Mouse (Mus musculus): ENCODE data around the gene Gm49320.

The Gm49320 gene

DNA sequence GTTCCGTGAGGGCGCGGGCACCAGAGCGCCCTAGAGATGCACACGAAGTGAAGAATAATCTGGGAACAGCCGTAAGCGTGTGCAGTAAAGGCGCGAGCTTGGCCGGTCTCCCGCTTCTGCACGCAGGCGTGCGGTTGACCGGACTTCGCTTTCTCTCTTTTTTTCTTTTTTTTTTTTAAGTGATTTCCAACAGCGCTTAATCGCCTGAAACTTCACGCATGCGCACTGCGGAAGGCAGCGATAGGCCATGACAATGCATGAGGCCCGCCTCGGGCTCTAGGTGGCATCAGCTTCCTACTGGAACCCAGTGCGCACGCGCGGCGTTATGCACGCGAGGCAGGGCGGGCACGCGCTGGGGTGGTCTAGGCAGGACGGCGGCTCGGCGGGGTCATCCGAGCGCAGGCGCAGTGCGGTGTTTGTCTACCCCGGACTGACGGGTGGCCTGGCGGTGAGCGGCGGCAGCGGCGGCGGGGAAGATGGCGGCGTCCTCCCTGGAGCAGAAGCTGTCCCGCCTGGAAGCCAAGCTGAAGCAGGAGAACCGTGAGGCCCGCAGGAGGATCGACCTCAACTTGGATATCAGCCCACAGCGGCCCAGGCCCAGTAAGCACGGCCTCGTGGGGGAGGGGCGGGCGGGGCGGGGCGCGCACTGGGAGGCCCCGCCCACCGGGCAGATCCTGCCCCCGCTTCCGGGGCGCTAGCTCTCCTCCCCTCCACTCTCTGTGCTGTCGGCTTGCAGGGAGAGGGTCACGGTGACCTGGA lies at the start of gene Gm49320, which contains the start of gene Map2k7:
Gene Gm49320, plus strand, starts transcription at position 432 of the 759 bp plus-strand sequence.
Gene Map2k7, plus strand, starts transcription at position 307 of the 759 bp plus-strand sequence.
- peak; percentile 96 for DNase-seq (ENCODE audit: extremely low spot score, low read depth, low spot score)

- no peak for DNase-seq (ENCODE audit: extremely low spot score, low read depth, low spot score)
Measured at GRCm38 (mm10) chr8:4189031-4189722, 49.5 kb upstream of the Gm49320 start.

DNA sequence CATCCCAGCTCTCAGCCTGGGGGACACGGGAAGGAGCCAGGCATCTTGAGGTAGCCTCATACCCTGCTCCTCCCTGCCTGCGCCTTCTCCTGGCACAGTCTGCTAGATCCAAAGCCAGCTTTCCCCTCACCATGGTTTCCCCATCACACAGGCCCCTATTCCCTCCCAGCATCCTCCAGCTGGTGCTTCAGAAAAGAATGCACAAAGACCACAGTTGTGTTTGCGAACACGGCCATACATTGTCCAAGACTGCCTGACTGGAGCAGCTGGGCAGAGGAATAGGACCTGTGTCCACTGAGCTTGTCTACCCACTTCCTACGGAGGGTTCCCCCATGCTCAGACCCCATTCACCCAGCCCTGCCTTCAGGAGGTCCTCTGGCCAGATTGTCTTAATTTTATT lies 46.4 kb upstream of the Gm49320 start:
- DNase-seq (ENCODE audit: extremely low spot score, low read depth, low spot score): no peak

- peak; percentile 33 for DNase-seq (ENCODE audit: extremely low spot score, low read depth, low spot score)
Measured at GRCm38 (mm10) chr8:4192807-4193587, 45.7 kb upstream of the Gm49320 start.

DNA sequence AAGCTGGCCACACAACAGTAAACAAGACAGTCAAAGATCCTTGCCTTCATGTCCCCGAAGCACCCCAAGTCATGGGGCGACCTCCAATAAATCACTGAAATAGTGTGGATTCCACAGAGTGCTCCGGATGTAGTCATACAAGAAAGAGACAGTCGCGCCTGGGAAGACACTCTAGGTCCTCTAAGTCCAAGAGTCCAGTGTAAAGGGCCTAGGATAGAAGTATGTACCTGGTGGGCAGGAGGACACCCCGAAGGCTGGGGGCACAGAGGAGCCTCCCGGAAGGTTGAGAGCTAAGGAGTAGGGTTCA lies 45.1 kb upstream of the Gm49320 start:
- no peak for DNase-seq (ENCODE audit: extremely low spot score, low read depth, low spot score)

DNA sequence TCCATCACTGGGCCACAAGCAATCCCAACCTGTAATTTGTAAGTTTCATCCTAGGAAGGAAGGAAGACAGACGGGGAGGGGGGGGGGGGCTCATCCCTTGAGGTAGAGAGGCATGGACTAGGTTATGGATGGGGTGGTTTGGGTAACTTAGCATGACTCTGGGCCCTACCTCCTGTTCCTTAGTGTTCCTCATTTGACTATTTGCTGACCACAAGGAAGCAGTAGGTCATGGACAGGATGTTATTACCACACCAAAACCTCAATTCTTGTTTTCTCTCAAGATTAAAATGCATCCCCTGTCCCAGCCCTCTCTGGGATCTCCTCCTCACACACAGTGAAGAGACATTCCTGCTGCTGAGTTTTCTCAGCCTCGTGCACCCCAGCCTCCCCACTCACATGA lies 37.3 kb upstream of the Gm49320 start:
- no peak for DNase-seq (ENCODE audit: extremely low spot score, low read depth, low spot score)

DNA sequence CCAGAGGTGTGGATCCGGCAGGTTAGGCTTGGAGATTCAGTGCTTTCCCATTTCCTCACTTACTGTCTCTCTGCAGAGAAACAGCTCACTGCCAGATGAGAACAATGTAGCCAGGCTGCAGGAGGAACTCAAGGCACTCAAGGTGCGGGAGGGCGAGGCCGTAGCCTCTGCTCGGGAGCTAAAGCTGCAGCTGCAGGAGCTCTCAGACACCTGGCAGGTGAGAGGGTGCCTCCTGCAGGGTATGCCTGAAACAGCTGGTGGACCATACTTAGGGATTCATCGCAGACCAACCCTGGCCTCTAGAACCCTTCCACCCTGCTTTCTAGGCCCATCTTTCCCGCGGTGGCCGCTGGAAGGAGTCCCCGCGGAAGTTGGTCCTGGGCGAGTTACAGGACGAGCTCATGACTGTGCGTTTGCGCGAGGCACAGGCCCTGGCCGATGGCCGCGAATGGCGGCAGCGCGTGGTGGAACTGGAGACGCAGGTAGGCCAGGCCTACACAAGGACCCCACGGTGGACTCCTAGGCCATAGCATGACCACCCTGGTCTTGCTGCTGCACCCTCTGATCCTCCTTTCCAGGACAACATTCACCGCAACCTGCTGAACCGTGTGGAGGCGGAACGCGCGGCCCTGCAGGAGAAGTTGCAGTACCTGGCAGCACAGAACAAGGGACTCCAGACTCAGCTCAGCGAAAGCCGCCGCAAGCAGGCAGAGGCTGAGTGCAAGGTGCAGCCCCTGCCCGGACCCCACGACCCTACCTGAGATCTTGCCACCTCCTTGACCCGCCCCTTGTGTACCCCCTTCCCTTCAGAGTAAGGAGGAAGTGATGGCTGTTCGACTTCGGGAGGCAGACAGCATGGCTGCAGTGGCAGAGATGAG lies 33.2 kb upstream of the Gm49320 start:
- DNase-seq (ENCODE audit: extremely low spot score, low read depth, low spot score): no peak

DNA sequence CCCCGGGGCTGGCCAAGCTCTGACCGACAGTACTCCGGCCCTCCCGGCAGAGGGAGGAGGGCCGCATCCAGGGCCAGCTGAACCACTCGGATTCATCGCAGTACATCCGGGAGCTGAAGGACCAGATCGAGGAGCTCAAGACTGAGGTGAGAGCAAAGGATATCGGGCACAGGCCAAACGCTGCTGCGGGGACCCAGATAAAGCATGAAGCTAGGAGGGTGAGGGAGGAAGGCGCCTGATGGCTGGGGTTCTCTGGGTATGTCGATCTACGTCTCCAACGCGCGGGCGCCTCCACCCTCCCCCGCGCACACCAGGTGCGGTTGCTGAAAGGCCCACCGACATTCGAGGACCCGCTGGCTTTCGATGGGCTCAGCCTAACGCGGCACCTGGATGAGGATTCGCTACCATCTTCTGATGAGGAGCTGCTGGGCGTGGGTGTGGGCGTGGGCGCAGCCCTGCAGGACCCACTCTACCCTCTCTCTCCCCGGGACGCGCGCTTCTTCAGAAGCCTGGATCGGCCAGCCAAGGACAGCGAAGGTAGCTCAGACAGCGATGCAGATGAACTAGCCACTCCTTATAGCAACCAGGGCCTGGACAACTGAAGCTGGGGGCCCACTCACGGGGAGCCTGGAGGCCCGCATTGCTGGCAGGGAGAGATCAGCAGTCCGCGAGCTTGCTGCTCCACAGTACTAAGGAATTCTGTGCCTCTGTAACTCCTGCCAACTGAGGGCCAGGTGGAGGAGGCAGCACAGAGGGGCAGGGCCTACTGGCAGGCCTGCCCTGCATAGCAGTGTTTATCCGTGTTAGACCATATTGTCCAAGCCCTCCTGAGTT lies 32.3 kb upstream of the Gm49320 start:
- no peak for DNase-seq (ENCODE audit: extremely low spot score, low read depth, low spot score)

GRCm38 (mm10) chr8:4207016-4207350 lies 31.7 kb upstream of the Gm49320 start:
- DNase-seq (ENCODE audit: extremely low spot score, low read depth, low spot score): no peak

- no peak for DNase-seq (ENCODE audit: extremely low spot score, low read depth, low spot score)
Measured at GRCm38 (mm10) chr8:4211097-4211496, 27.6 kb upstream of the Gm49320 start.

GRCm38 (mm10) chr8:4212809-4213209 lies 25.9 kb upstream of the Gm49320 start:
- no peak for DNase-seq (ENCODE audit: extremely low spot score, low read depth, low spot score)

GRCm38 (mm10) chr8:4213210-4214005 lies 25.3 kb upstream of the Gm49320 start:
- no peak for DNase-seq (ENCODE audit: extremely low spot score, low read depth, low spot score)

DNA sequence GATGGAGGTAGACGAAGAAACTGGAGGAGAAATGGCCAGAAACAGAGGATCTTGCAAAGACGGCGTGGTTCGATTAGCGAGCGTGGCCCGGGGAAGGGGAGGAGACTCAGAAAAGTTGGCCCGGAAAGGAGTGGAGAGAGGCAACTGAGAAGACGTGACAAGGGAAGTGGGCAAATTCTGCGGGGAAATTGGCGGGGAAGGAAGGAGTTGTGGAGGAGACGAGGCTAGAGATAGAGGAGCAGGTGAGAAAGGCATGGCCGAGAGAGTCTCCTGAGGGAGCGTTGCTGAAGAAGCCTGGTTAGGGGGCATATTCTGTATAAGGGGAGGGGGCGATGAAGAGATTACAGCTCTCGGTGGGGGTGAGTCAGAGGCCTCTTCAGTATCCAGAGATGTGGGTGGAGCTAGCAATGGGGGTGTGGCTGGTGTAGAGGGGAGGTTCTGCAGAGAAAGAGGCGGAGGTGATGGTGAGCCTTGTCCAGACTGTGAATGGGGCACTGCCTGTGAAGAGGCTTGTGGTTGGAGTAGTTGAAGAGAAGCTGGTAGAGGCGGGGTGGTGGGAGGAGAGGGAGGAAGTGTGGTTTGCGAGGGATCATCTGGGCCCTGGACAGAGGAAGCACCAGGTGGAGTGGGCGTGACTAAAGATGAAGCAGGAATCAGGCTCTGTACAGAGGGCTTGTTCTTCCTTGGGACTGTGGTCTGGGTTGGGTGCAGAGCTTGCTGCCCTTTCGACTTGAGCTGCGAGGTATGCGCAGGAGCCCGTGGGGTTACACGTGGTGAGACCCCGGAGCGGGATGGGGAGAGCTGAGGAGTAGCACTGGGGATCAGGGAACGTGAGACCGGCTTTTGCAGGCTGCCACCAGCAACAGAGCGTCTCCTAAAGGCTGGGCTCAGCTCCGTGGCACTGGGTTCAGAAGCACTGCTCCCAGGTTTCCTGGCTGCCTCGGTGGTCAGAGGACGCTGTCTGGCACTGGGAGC lies 24.4 kb upstream of the Gm49320 start:
- DNase-seq (ENCODE audit: extremely low spot score, low read depth, low spot score): no peak

- no peak for DNase-seq (ENCODE audit: extremely low spot score, low read depth, low spot score)
Measured at GRCm38 (mm10) chr8:4216296-4216695, 22.4 kb upstream of the Gm49320 start.

- no peak for DNase-seq (ENCODE audit: extremely low spot score, low read depth, low spot score)
Measured at GRCm38 (mm10) chr8:4216791-4217621, 21.7 kb upstream of the Gm49320 start, which contains the start of gene Prr36. Gene Prr36 (minus strand): TSS chr8:4217459.

GRCm38 (mm10) chr8:4219617-4220016 lies 19.0 kb upstream of the Gm49320 start:
- DNase-seq (ENCODE audit: extremely low spot score, low read depth, low spot score): no peak

DNA sequence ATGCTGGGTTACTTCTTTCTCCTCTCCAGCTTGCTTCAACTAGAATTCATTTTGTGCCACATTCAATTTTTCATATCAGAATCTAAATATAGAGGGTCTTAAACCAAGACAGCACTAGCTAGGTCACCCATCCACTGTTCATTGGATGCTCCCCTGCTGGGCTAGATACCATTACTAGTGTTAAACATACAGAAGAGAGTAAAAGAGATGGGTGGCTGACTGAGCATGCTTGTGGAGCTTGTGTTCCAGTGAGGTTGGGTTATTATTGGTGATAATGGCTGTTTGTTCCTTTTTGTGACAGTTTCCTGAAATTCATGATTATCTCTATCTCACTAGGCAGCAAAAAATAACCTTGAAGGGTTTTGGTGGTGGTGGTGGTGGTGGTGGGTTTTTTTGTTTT lies 16.6 kb upstream of the Gm49320 start:
- DNase-seq (ENCODE audit: extremely low spot score, low read depth, low spot score): no peak

Measured in hindlimb bud, embryonic 11.5 days (tissue).